Mouse (Mus musculus): ENCODE results near the gene Hmx1. TPM values are rescaled to one million over a fixed set of nuclear protein-coding genes. Genes with fewer than 3 reads are reported as not detected.

Gene Hmx1
- polyA plus RNA-seq, 1 experiment from 2014 or later = 0.52 TPM

- no peak for ATAC-seq (replicated peaks; ENCODE audit: low FRiP score)
- H3K9me3 ChIP-seq (replicated peaks) = no peaks in the 10 kb centered on the region
- H3K9ac ChIP-seq = no peak overlapping the region
- no peaks in the 10 kb centered on the region for H3K36me3 ChIP-seq
- no peak overlapping the region for H3K27ac ChIP-seq
- H3K4me1 ChIP-seq = no peaks in the 10 kb centered on the region
- H3K4me2 ChIP-seq = no peak overlapping the region
- WGBS = 51% methylated on average over 8 of the region's 8 CpGs
- H3K4me3 ChIP-seq (replicated peaks) = no peak overlapping the region
- no peaks in the 10 kb centered on the region for H3K27me3 ChIP-seq
These were observed 51.6 kb downstream of the Hmx1 start for GRCm38 (mm10) chr5:35440459-35440858.

- no peaks in the 10 kb centered on the region for H3K27me3 ChIP-seq
- no peaks in the 10 kb centered on the region for H3K9me3 ChIP-seq (replicated peaks)
- H3K4me1 ChIP-seq = no peaks in the 10 kb centered on the region
- ATAC-seq (replicated peaks; ENCODE audit: low FRiP score) = no peak
- no peak overlapping the region for H3K4me2 ChIP-seq
- H3K4me3 ChIP-seq (replicated peaks) = no peak overlapping the region
- no peak overlapping the region for H3K27ac ChIP-seq
- no peak overlapping the region for H3K9ac ChIP-seq
- H3K36me3 ChIP-seq = no peaks in the 10 kb centered on the region
- 71% methylated on average over 9 of the region's 9 CpGs for WGBS
These were observed 52.5 kb downstream of the Hmx1 start for GRCm38 (mm10) chr5:35441411-35441810.

- no peak for ATAC-seq (replicated peaks; ENCODE audit: low FRiP score)
- Histone ChIP-seq H3K36me3 (no peaks in the 10 kb centered on the region), H3K4me2 (no peak overlapping the region), H3K27ac (no peak overlapping the region), H3K4me1 (peaks cover 9% of the 10 kb centered on the region), H3K27me3 (peaks cover 12% of the 10 kb centered on the region), H3K9me3 (replicated peaks) (no peaks in the 10 kb centered on the region), H3K4me3 (replicated peaks) (no peak overlapping the region), H3K9ac (no peak overlapping the region)
- WGBS = 89% methylated on average over 12 of the region's 12 CpGs
These were observed 55.8 kb downstream of the Hmx1 start for GRCm38 (mm10) chr5:35444731-35445130.

- peak overlapping the region; percentile 19 for H3K4me3 ChIP-seq (replicated peaks)
- H3K27ac ChIP-seq = no peak overlapping the region
- WGBS = 21% methylated on average over 27 of the region's 27 CpGs
- no peaks in the 10 kb centered on the region for H3K36me3 ChIP-seq
- H3K9ac ChIP-seq = no peak overlapping the region
- H3K27me3 ChIP-seq = peaks cover 14% of the 10 kb centered on the region
- peak overlapping the region; percentile 54 for H3K4me2 ChIP-seq
- H3K9me3 ChIP-seq (replicated peaks) = no peaks in the 10 kb centered on the region
- ATAC-seq (replicated peaks; ENCODE audit: low FRiP score) = peak; percentile 88
- peaks cover 9% of the 10 kb centered on the region for H3K4me1 ChIP-seq
These were observed 58.9 kb downstream of the Hmx1 start for GRCm38 (mm10) chr5:35447656-35448443.

Other genes starting within 250 kb of the Hmx1 start
- 0.40 and 0.41 TPM in 2 replicates for gene Adra2c, start 110.8 kb upstream of the Hmx1 start, polyA plus RNA-seq (2015; fragmentation: Nextera tagmentation; extraction: Ambion mirVana)
- 5.8 and 7.2 TPM in 2 replicates for gene Cpz, start 136.6 kb downstream of the Hmx1 start, polyA plus RNA-seq (2015; fragmentation: Nextera tagmentation; extraction: Ambion mirVana)
- gene Trmt44, start 186.0 kb downstream of the Hmx1 start, polyA plus RNA-seq (2015; fragmentation: Nextera tagmentation; extraction: Ambion mirVana) = 8.3 and 10.1 TPM in 2 replicates
- 12.1 and 12.5 TPM in 2 replicates for gene Acox3, start 193.9 kb downstream of the Hmx1 start, polyA plus RNA-seq (2015; fragmentation: Nextera tagmentation; extraction: Ambion mirVana)